Mouse (Mus musculus): Measurements from ENCODE around the gene D430042O09Rik. TPM values are rescaled to one million over a fixed set of nuclear protein-coding genes. Genes with fewer than 3 reads are reported as not detected.
"Not testable (repeated sequence)": the region's sequence is repeated elsewhere in the genome, so short reads cannot be mapped to it uniquely, and the experiment has no call there.

The D430042O09Rik gene
- polyA plus RNA-seq (2012; rRNA removed) = 17.3 and 18.4 TPM in 2 replicates

DNA sequence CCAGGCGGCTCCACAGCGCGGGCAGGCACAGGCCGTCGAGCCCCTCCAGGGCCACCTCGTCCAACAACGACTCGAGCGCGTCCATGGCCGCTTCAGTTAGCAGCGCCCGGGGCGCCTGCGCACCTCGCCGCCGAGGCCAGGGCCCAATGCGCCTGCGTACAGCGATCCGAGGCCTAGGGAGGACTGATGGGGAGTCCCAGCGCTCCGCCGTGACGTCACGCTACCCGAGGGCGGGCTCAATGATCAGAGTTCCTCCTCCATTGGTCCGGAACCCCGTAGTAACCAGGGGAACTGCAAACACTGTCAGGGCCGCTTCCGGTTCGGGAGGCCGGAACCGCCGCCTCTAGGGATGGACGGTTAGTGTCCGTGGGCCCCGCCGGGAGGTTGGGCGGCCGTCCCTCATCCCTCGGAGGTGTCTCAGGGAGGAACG is at the start of gene D430042O09Rik, which contains the start of gene Gtf3c1:
Gene D430042O09Rik (plus strand): TSS at position 296 of the 430 bp plus-strand sequence.
Gene Gtf3c1 (minus strand): TSS at position 188 of the 430 bp plus-strand sequence.
- DNase-seq (ENCODE audit: low read depth) = peak; percentile 100
- TF ChIP-seq POLR2A (IDR thresholded peaks at IDR 0.05; ENCODE audit: borderline replicate concordance, extremely low read depth, insufficient read depth, insufficient read length, poor library complexity, severe bottlenecking) (peak; percentile 93), CTCF (IDR thresholded peaks at IDR 0.05; ENCODE audit: borderline replicate concordance, extremely low read depth, insufficient read depth, insufficient read length) (no peak)

DNA sequence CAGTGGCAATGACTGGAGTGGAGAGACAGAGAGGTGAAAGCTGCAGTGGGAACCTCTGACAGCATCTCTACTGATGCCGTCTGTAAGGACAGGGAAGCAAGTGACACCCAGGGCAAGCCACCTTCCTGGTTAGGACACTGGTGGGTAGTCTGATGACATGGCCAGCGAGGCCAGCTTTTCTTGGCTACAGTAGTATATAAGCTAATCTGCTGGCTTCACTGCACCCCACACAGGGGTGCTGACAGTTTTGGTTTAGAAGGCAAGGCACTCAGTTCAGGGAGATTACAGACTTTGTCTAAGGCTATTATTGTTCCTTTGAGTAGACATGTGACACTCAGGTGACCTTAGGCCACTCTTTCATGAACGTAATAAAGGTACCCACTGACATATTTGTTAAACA is 44.0 kb upstream of the D430042O09Rik start:
- no peak for DNase-seq (ENCODE audit: low read depth)

DNA sequence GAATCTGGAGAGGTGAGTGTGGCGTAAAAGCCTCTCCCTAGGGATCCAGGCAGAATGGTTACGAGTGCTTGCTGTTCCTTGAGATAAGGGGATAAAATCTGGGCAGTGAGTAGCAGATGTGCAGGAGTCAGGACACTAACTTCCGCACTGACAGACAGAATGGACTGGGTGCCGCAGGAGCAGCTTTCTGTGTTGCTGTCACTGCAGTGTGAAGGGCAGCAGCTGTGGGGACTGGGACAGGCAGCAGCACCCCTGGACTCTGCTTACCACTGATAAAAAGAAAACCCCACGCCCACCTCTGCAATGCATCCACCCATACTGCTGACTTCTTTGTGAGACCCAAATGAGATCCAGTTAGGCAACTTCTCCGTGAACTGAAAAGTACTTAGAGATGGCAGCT is 36.8 kb upstream of the D430042O09Rik start:
- no peak for TF ChIP-seq CTCF (IDR thresholded peaks at IDR 0.05; ENCODE audit: borderline replicate concordance, extremely low read depth, insufficient read depth, insufficient read length)
- no peak for TF ChIP-seq POLR2A (IDR thresholded peaks at IDR 0.05; ENCODE audit: borderline replicate concordance, extremely low read depth, insufficient read depth, insufficient read length, poor library complexity, severe bottlenecking)
- no peak for DNase-seq (ENCODE audit: low read depth)

More for the DNA sequence above, 44.0 kb upstream of the D430042O09Rik start:
- no peak for TF ChIP-seq CTCF (IDR thresholded peaks at IDR 0.05; ENCODE audit: borderline replicate concordance, extremely low read depth, insufficient read depth, insufficient read length)
- TF ChIP-seq POLR2A (IDR thresholded peaks at IDR 0.05; ENCODE audit: borderline replicate concordance, extremely low read depth, insufficient read depth, insufficient read length, poor library complexity, severe bottlenecking) = no peak

DNA sequence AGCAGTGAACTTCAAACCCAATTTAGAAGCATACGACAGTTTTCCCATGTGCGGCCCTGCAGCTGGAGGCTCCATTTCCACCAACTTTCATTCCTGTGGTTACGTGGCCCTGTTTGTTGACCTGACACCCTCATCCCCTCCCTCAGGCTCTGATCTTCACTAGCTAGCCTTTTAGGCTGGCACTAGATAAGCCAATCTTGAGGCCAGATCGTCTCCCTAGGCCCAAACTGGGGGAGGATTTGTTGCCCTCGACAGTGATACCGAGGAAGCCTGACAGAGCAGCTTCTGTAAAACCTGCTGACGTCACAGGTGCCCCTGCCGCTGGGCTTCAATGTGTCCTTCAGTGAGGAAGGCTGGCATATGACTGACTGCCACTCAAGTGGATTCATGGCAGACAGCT is 36.3 kb upstream of the D430042O09Rik start:
- no peak for DNase-seq (ENCODE audit: low read depth)
- TF ChIP-seq POLR2A (IDR thresholded peaks at IDR 0.05; ENCODE audit: borderline replicate concordance, extremely low read depth, insufficient read depth, insufficient read length, poor library complexity, severe bottlenecking) (no peak), CTCF (IDR thresholded peaks at IDR 0.05; ENCODE audit: borderline replicate concordance, extremely low read depth, insufficient read depth, insufficient read length) (no peak)

DNA sequence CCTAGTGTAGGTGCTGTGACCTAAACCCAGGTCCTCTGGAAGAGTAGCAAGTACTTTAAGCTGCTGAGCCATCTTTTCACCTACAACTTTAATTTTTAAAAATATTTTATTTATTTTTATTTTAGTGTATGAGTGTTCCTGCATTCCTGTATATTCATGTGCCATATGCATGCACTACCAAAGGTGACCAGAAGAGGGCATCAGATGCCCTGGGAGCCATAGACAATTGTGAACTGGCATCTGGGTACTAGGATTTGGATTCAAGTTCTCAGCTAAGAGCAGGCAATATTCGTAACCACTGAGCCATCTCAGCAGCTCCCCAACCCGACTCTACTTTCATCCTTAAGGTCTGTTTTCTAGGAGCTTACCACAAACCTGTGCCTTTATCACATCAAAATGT is 32.8 kb upstream of the D430042O09Rik start:
- DNase-seq (ENCODE audit: low read depth) = peak; percentile 55
- no peak for TF ChIP-seq POLR2A (IDR thresholded peaks at IDR 0.05; ENCODE audit: borderline replicate concordance, extremely low read depth, insufficient read depth, insufficient read length, poor library complexity, severe bottlenecking)
- TF ChIP-seq CTCF (IDR thresholded peaks at IDR 0.05; ENCODE audit: borderline replicate concordance, extremely low read depth, insufficient read depth, insufficient read length) = peak; percentile 75; the same call in 1 of the 2 replicates

DNA sequence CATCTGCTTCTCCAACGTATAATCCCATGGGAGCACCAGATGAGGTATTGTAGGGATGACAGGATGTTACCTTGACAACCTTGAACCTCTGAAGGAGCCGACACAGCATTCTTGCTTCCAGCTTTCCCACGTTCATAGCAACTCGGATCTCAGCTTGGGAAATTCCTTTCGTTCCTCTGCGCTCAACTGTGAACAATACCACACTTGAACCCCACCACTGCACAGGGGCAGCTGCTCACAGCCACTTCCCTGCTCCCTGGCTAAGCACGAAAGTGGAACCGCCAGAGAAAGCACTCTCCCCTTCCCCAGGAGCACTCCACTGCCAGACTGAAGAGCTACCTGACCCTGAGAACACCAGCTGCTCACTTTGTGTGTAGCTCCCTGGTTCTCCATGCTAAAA is 28.9 kb upstream of the D430042O09Rik start:
- peak; percentile 45 for DNase-seq (ENCODE audit: low read depth)
- TF ChIP-seq CTCF (IDR thresholded peaks at IDR 0.05; ENCODE audit: borderline replicate concordance, extremely low read depth, insufficient read depth, insufficient read length) = no peak
- TF ChIP-seq POLR2A (IDR thresholded peaks at IDR 0.05; ENCODE audit: borderline replicate concordance, extremely low read depth, insufficient read depth, insufficient read length, poor library complexity, severe bottlenecking) = no peak

DNA sequence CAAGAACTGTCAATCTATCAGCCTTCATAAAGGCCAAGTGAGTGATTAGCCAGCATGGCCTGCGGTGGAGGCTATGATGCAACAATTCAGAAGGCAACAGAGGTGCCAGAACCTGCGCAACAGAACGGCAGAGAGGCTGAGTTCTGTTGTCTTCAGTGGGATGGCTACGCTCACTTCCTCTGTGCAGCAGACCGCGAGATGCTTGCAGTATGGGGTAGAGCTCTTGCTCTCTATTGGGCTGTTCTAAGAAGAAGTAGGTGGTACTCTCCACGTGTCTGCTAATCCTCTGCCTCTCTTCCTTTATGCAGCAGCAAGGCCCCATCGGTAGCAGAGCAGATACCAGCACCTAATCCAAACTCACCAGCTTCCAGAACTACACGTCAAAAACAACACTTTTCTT is 27.8 kb upstream of the D430042O09Rik start:
- no peak for TF ChIP-seq POLR2A (IDR thresholded peaks at IDR 0.05; ENCODE audit: borderline replicate concordance, extremely low read depth, insufficient read depth, insufficient read length, poor library complexity, severe bottlenecking)
- no peak for TF ChIP-seq CTCF (IDR thresholded peaks at IDR 0.05; ENCODE audit: borderline replicate concordance, extremely low read depth, insufficient read depth, insufficient read length)
- DNase-seq (ENCODE audit: low read depth) = no peak

DNA sequence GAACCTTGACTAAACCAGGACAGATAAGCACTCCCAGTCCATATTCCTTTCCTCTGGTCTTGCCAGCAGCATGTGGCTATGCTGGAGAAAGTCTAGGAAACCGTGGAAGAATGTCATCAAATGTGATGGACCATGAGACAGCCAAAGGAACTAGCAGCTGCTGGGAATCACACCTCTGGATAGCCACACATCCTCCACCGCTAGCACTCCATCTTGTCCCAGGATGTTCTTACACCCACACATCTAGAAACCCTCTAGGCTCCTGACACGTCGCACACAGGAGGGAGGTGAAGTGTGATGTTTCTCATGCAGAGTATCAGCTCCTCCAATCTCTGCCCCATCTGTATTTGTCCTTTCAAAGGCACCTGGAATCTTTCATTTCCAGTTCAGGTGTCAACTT is 17.2 kb upstream of the D430042O09Rik start:
- no peak for DNase-seq (ENCODE audit: low read depth)
- TF ChIP-seq CTCF (IDR thresholded peaks at IDR 0.05; ENCODE audit: borderline replicate concordance, extremely low read depth, insufficient read depth, insufficient read length) = no peak
- TF ChIP-seq POLR2A (IDR thresholded peaks at IDR 0.05; ENCODE audit: borderline replicate concordance, extremely low read depth, insufficient read depth, insufficient read length, poor library complexity, severe bottlenecking) = no peak

DNA sequence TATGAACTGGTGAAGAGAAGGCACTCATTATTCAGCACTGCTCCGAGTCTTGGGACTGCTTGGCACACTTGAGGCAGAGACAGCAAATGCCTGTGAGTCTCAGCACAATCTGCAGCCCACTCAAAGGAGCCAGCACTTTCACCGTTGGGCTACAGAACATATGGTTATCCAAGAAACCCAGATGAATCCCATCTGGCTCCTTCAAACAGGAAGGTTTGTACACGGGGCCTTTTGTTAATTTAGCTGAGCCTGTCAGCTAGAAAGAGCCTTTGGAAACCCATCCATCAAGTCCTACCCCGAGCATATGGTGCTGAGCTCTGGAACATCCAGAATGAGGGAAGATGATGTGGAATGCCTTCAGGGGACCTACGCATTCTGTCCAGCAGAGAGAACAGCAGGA is 13.6 kb upstream of the D430042O09Rik start:
- peak; percentile 74 for DNase-seq (ENCODE audit: low read depth)
- no peak for TF ChIP-seq CTCF (IDR thresholded peaks at IDR 0.05; ENCODE audit: borderline replicate concordance, extremely low read depth, insufficient read depth, insufficient read length)

DNA sequence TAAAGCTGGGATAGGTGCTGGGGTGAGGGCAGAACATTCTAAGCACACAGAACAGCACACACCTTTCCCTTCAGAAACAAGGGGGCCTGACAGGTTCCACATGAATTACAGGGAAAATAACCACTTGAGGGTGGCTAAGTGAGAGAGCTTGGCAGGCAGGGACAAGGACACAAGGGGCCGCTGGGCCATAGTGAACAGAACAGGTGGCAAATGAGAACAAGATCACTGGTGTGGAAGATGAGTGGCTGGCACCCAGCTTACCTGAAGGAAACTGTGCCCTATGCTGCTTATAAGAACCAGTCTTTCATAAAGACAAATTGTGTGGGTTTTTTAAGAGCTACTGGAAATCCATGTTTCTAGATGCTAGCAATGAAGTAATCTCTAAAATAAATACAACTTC is 4.9 kb upstream of the D430042O09Rik start:
- TF ChIP-seq POLR2A (IDR thresholded peaks at IDR 0.05; ENCODE audit: borderline replicate concordance, extremely low read depth, insufficient read depth, insufficient read length, poor library complexity, severe bottlenecking) = no peak
- no peak for TF ChIP-seq CTCF (IDR thresholded peaks at IDR 0.05; ENCODE audit: borderline replicate concordance, extremely low read depth, insufficient read depth, insufficient read length)
- DNase-seq (ENCODE audit: low read depth) = no peak

DNA sequence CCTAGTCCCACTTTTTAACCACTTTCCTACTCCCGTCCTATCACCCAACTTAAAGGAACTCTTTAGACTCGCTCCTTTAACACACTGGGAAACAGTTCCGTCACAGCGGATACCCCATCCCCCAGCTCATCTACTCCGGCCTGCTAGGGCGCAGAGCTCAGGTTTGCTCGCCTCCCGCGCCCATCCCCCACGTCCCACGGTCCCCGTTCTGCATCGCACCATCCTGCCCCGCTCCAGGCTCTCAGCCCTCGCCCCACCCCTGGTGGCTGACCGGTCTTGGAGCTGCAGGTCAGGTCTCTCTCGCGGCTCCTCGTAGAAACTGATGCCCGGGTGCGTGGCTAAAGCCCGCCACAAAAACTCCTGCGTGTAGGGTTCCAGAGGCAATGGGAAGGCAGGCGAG is 502 bp upstream of the D430042O09Rik start:
- DNase-seq (ENCODE audit: low read depth) = peak; percentile 70
- TF ChIP-seq CTCF (IDR thresholded peaks at IDR 0.05; ENCODE audit: borderline replicate concordance, extremely low read depth, insufficient read depth, insufficient read length) = no peak
- no peak for TF ChIP-seq POLR2A (IDR thresholded peaks at IDR 0.05; ENCODE audit: borderline replicate concordance, extremely low read depth, insufficient read depth, insufficient read length, poor library complexity, severe bottlenecking)

DNA sequence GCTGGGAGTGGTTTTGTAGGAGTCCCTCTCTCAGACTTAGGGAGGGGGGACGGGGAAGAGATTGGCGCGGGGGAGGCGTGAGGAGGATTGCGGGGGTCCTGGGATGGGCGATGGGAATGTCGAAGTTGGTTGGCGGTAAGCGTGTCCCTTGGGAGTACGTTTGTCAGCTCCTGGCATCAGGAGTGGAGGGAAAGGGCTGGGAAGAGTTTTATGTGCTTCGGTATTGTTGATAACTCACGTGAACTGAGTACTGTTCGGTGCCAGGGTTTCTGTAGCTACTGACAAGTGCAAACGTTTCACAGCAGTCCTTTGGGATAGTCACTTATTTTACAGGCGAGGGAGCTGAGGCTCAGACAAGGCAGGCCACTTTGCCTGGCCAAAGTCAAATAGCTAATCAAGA is 412 bp downstream of the D430042O09Rik start:
- TF ChIP-seq CTCF (IDR thresholded peaks at IDR 0.05; ENCODE audit: borderline replicate concordance, extremely low read depth, insufficient read depth, insufficient read length) = no peak
- no peak for TF ChIP-seq POLR2A (IDR thresholded peaks at IDR 0.05; ENCODE audit: borderline replicate concordance, extremely low read depth, insufficient read depth, insufficient read length, poor library complexity, severe bottlenecking)

DNA sequence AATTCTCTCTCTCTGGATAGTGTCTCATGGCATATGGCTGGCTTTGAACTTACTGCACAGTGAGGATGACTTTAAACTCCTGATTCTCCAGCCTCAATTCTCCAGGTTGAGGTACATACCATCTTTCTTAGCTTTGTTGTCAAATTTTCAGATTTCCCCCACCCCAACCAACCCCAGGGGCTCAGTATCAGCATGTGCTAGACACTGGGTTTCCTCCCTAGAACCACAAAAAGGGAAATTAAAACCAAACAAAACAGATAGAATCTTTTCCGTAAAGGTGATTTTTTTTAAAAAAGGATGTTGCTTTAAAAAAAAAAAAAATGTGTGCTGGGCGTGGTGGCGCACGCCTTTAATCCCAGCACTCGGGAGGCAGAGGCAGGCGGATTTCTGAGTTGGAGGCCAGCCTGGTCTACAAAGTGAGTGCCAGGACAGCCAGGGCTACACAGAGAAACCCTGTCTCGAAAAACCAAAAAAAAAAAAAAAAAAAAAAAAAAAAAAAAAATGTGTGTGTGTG is 5.9 kb downstream of the D430042O09Rik start:
- not testable (repeated sequence) for DNase-seq (ENCODE audit: low read depth)

More for the DNA sequence above, 412 bp downstream of the D430042O09Rik start:
- DNase-seq (ENCODE audit: low read depth) = no peak

All from brain, embryonic 14.5 days (tissue).